Mouse (Mus musculus): ENCODE measurements at regions not wholly inside any gene's neighbourhood (a gene's known extent, or its start where the extent isn't known, plus 50 kb on each side); places are given as distances from the start of the nearest gene placed in this dataset.

DNA sequence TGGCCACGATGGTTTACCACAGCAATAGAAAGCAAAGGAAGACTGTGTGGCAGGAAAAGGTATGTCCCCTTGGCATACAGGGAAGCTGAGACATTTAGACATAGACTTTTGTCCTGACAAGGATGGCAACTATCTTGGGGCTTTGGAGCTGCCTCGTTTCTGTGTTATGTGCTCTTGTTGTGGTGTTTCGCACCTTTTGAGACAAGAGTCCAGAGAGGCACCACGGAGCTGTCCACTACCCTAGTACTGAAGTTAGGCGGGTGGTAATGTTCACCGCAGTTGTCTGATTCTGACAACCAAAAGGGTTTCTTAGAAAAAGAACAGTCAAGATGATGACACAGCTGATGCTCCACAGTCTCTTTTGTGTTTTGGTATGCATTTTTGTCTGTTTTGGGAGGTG, 90.9 kb upstream of the Got2 start:
- no peak for DNase-seq (ENCODE audit: low spot score in 2 of 2)

DNA sequence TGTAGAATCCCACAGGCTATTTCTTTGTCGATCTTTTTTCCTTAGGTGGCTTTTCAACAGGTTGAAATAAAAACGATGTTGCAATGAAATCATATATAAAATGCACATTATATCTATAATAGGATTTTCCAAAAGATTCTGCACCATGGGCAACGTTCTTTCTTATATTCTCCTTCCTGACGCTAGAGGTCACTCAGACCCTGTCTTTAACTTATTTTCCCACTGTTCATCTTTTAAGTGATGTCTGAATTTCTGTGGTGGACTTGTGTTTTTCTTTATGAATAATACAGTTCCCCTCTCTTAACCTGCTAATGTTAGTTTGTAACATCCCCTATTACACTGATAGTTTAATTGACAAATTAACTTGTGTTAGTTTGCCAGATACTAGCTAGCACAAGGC, 86.5 kb upstream of the Got2 start:
- no peak for DNase-seq (ENCODE audit: low spot score in 2 of 2)

DNA sequence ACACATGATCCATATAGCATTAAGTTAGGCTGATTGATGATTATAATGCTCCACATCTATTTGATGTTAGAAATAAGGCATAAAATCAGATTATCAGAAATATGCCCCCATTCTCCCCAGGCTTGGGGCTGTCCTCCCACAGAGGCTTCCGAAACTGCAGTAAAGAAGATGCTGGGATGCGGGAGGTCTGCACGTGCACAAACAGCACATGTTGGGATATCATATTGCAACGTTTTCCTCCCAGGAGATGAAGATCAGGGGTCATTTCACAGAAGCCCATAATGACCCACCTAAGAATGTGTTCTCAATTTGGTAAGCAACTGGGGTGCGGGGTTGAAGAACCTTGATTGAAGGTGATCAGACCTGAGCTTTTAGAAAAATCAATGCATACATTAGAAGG, 85.9 kb upstream of the Got2 start:
- DNase-seq (ENCODE audit: low spot score in 2 of 2) = no peak

GRCm38 (mm10) chr8:95973571-95973970, 85.2 kb upstream of the Got2 start:
- no peak for DNase-seq (ENCODE audit: low spot score in 2 of 2)

- no peak for DNase-seq (ENCODE audit: low spot score in 2 of 2)
Measured at GRCm38 (mm10) chr8:95968828-95969227, 80.5 kb upstream of the Got2 start.

- no peak for DNase-seq (ENCODE audit: low spot score in 2 of 2)
Measured at GRCm38 (mm10) chr8:95966430-95966829, 78.1 kb upstream of the Got2 start.

DNA sequence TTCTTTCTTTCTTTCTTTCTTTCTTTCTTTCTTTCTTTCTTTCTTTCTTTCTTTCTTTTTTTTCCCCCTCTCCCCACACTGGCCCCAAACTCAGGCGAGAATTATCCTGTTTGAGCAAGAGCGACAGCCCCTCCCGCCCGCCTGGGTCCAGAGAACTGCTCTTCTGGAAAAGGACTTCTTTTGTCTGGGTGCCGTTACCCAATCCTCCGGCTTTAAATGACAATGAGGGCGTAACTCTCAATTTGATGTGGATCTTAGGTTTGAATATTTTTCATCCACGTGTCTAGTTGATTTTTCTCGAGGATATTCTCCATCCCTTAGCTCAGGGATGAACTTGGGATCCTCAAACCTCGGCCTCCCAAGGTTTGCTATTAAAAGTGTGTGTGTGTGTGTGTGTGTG, 63.9 kb upstream of the Got2 start:
- no peak for DNase-seq (ENCODE audit: low spot score in 2 of 2)

- peak in 1 of 2 experiments; percentile 62 for DNase-seq (ENCODE audit: low spot score in 2 of 2)
Measured at GRCm38 (mm10) chr8:95951794-95952193, 63.4 kb upstream of the Got2 start.
